Mouse (Mus musculus) frontal cortex, postnatal 36 days (tissue): ENCODE measurements around the gene Ccdc12.

Source experiments
- DNase-seq, 2 experiments: peaks; one replicate each; pipeline ENCODE4 v3.0.0; 2022; ENCODE audit warnings: low spot score in 2 of 2

The Ccdc12 gene

DNA sequence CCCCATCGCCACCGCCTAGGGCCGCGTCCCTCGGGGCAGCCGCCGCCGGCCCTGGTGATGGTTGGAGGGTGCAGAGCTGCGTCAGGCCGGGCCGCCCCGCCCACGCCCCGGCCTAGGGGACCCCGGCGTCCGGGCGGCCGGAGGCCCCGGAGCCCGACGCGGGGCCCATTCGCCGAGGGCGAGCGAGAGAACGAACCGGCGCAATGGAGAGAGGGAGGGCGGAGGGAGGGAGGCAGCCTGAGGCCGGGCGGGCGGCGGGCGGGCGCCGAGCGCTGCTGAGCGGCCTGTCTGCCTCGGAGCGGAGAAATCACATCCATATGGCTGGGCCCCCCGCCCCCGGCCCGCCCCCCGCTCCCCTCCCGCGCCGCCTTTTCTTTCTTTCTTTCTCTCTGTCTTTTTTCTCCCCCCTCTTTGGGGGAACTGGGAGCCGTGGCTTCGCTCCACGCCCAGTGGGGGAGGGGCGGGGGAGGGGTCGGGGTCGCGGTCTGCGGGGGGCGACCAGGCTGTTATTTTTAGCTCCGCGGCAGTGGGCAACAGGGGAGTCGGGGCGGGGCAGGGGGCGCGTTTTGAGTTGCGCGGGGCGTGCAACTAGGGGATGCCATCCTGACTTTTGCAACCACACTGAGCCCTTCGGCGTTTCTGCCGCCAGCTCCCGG, 86.1 kb downstream of the Ccdc12 start:
- no peak for DNase-seq

DNA sequence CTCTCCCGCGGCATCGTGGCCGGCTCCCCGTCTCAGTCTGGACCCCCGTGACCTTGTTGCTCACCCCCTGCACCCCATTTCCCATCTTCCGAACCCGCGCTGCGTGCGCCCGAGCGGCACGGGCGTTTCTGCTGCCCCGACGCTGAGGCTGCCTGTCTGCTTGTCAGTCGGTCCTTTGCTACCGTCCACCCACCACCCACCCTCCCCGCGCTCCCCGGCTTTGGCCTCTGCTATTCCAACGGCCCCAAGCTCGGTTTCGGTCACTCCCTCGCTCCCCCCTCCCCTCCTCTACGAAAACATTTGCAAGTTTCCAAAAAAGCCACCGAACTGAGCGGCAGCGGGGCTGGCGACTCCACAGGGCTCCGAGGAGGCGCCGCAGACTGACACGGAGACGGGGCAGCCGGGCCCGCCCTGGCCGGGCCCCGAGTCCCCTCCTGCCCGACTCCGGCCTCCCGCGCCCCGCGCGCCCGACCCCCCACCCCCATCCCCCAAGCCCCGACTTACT, 86.7 kb downstream of the Ccdc12 start:
- no peak for DNase-seq

DNA sequence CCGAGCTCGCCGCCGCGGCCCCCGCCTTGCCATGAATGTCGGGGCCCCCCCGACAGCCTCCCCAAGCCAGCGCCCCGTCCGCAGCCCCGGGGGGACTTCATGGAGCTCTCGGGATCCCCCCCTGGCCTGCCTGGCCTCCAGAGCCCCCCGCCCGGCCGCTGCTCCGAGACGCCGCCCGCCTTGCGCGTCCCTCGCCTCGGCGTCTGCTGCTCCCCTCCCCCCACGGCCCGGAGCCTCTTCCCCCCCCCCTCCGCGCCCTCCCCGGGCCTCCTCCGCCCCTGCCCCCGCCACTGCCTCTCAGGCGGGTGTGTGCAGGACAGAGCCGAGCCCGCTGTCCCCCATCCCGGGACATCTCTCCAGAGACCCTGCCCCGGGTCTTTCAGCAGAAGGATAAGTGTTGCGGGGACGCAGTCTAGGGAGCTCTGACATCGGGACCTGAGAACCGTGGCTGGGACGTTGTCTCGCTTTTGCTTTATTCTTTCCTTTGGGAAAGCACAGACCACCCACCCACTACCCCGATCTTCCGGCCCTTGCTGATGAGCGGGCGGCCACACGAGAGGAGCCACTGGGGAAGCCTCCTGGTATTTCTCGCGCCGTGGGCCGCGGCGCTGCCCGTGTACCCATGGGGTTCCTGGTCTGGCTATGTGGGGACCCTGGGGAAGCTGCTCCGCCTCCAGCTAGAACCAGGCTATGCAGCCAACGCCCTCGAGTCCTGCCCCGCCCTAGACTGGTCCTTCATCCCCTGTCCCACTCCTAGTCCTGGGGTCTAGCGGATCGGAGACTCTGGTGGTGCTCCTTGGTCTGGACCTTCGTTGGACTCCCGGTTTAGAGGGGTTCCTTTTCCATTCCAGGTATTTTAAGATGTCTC, 87.4 kb downstream of the Ccdc12 start:
- no peak for DNase-seq

DNA sequence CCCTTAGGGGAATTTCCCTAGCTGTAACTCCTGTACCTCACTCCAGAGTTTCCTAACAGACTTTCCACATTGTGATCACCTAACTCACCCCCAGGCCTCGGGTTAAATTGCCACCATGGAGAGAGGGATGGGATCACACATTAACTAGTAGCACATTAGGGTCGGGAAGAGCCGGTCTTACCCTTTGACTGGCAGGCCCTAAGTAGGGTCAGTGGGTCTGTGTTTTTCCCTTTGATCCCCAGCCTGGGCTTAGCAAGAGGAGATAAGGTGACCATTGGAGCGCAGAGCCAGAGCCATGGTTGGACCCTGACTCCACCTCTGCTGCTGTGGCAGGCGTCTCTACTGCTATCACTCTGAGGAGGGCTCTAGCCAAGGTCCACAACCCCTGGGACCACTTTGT, 89.4 kb downstream of the Ccdc12 start:
- no peak for DNase-seq

DNA sequence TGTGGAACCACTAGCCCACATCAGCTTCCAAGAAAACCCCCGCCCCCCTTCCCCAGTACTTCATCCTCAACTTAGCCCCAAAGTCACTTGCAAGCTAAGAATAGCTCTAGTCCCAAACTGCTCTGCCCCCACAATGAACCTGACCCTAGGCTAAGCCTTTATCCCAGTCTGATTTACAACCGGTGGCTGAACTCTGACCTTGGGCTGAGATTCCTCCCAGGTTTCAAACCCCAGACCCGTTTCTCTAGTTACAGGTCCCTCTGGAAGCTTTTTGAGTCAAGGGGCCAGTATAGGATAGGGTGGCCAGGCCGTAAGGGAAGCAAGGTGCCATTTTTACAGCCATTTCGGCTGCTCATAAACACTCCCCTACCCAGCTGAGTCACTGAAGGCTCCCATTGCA, 89.9 kb downstream of the Ccdc12 start:
- no peak for DNase-seq

DNA sequence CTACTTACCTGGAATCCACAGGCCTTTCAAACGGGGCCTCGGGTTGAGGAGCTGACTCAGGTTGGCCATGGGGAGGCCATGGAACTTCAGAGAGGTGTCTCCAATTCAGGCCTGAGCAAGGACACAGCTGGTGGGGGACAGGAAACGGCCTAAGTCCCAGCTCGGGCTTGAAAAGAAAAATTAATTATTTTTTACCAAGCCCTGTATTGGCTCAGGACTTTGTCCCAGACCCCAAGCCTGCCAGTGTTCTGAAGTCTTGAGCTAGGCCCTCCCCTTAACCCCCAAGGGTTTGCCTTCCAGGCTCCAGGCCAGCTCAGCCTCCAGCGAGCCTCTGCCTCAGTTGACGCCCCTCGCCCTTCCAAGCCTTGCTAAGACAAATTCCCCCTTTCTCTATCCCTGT, 90.7 kb downstream of the Ccdc12 start, which contains the start of gene Pth1r:
TSS of gene Pth1r (minus strand) at position 185 of the 400 bp plus-strand sequence.
- DNase-seq, result no peak

DNA sequence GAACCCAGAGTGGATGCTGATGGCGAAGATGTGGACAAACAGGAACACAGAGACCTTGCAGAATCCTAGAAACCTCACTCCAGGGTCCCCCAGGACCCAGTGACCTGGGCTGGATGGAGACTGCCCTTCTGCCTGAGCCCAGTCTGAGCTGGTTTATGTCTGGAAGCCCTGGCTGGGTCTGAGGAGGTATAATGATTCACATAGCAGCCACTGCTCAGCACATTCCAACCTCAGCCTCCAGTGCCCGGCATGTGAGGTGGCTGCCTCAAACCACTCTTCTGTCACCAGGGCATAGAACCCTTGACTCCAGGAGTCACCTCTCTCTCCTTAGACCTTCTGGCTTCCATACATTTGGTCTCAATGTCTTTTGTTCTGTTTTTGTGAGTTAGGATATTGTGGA, 92.1 kb downstream of the Ccdc12 start:
- DNase-seq, result no peak

DNA sequence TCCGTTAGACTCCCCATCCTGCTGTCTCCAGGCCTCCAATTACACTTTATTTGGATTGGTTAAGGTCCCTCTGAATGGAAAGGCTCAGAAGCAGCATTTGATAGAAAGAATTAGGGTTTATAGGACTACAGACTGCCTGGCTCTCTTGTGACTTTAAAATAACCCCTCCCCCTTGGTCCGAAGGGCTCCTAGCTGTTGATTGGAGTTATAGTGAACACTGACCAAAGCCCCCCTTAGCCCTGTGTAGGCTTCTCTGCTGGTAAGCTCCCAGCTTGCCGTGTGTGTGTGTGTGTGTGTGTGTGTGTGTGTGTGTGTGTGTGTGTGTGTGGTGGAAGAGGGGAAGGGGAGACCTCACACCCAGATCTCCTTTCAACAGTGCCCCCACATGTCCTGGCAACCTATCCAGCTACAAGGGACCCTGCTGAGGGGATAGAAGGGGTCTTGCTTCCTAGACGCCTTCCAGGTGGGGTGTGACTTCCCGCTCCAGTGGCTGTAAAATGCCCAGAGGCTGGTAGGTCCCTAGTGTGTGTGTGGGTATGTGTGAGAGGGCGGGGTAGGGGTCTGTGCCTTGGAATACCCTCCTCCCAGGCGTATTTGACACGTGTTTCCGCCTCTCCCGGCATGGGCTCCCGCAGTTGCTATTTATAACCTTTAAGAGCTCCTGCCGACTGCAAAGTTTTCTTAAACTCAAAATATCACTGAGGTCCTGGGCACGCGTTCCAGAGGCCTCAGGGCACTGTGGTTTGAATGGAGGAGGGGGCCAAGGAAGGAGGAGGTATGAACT, 94.3 kb downstream of the Ccdc12 start:
- DNase-seq, result no peak

DNA sequence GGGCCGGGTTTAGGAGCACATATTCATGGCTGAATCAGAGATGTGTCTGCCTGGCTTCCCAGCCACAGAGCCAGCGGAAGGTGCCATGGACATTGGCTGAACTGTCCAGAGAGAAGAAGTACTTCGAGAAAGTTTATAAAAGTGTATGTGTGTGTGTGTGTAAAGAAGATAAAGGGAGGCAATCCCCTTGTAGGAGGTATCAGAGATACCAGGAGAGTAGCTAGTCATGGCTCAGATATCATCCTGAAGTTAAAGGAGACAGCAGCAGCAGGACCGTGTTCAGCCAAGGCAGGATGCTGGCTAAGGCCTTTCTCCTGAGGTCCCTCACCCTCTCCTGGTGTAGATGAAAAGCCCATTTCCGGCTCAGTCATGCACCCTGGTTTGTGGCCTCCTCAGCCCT, 95.1 kb downstream of the Ccdc12 start:
- no peak for DNase-seq

DNA sequence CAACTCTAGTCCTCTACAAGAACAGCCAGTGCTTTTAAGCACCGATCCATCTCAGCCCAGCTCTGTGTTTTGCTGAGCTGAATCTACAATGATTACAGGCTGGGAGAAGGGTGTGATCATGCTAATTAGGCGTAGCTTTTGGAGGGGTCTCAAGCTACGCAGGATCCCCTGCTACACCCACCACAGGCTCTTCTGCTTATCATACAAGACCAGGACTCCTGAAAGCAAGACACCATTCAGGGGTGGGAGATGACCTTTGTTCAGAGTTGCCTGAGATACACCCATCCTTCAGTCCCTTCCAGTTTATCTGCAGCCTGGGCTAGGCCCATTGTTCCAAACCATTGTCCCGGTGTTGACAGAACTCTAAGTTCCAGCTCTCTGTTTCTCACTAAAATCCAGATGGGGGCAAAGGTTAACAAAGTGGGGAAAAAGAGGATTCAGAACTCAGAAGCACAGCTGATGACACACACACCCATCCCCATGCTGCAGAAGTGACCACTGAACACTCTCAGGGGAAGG, 96.7 kb downstream of the Ccdc12 start:
- no peak for DNase-seq

DNA sequence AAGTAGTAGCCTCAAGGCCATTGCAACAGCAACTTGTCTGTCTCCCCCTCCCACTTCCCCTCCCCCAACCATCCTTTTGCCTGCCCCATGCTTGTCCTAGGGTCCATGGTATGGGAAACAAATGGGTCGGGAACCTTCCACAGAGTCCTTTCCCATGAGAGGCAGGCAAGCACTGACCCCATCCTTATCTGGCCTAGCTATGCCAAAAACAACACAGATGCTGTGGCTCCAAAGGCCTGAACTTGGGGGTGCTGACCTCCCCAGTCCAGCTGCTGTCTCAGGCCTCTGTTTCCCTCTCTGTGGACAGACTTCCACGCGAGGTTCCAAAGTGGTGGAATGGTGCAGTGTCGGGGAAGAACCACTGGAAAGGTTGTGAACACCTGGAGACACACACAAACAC, 97.5 kb downstream of the Ccdc12 start:
- no peak for DNase-seq

DNA sequence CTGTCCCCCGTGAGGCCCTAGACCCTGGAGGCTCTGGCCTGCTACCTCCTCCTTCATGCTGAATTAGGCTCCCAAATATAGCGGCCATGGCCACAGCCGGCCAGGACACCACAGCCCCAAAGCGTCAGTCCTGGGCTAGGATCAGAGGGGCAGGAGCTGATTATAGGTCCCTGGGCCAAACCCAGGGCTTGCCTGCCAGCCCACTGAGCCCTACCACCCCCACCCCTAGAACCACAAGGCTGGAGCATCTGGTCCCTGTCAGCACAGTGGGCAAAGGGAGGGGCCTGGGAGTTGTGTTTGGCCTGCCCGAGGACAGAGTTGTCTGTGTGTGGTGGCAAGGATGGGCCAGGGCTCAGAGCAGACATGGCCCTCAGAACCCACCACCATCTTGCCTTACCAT, 101.5 kb downstream of the Ccdc12 start:
- DNase-seq, result no peak

DNA sequence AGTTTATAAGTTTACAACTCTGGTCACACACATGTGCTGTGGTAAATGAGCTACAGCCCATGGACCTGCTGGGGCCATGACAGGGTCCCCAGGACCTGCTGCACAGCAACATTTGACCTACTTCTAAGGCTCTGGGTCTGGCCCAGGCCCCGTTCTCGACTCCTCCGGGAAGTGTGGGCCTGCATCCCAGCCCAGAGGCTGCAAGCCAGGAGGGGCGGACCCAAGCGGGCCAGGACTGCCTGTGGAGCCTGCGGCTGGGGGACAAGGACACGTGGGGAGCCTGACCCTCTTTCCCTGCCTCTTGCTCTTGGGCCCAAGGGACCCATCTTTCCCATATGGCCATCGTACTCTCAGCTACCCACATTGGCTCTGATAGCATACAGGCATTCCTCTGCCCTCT, 102.3 kb downstream of the Ccdc12 start:
- peak; percentile 15 to 47 for DNase-seq

DNA sequence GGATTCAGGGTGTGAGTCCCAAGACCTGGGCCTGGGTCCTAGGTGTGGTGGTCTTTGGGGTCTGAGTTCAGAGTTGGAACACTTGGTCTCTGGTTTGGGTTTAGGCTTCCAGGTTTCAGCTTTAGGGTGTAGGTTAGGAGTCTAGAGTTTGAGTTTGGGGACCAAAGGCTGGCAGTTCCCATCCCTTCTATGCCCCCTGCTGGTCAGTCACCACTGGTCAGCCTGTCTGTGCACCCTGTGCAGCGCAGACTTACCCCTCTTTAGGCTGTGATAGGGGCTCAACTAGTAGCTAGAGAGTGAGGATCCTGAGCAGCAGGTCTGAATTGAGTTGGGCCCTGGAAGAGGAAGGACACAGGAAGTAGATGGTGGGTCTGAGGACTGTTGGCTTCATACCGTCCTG, 103.0 kb downstream of the Ccdc12 start:
- DNase-seq, result peak; percentile 15 to 25

DNA sequence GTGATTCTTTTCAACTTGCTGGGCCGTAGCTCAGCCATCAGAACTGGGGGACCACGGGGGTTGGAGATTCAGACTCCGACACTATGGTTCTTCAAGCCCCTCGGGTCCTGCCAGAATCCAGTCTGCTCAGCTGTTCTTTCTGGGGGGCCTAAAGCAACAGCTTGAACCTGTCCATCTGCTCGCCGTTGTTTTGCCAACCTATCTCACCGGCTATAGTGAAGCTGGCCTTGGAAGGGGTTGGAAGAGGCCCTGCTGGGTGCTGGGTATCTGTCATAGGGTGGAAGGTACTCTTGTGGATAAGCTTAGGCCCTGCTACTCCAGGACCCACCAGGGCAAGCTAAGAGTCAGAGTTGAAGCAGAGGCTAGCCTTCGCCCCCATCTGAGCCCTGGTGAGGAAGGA, 104.6 kb downstream of the Ccdc12 start:
- DNase-seq, result no peak
